8 mouse cellular contexts compared by ENCODE assay signal in the genomic region with DNA sequence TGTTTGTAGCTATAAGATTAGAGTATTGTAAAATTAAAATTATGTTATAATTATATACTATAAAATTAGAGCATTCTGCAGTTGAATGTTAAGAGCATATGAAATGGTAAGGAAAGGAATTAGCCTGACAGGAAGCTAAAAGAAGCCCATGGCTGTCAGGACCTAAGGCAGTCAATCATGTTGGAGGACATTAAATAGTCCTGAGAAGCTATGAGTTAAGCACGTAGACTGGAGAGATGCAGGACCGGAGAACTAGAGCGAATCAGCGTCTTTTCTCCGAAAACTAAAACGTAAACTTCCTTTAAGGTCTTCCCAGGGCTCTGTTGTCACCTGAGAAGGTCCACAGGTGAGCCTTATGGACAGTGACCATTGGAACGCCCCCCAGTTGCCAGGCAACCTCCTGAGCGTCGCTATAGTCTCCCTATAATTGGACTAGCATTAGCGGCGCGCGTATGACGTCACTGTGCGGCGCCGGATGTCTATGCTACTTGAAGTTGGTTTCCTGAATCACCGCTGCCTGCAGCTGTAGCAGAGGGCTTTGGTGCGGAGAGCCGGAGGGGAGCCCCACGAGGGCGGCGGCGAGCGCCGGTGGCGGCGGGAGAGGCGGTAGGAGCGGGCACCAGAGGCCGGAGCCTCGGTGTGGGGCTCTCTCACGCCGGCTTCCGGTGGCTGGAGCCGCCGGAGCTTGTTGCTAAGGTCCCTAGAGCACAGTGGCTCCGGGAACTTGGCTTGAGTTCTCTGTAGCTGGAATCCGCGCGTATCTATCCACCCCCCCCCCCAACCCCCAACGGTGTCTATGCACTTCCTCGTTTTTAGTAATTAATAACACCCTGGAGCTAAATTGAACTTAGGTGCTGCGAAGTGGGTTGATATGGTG. TPM values are rescaled to one million over a fixed set of nuclear protein-coding genes. Genes with fewer than 3 reads are reported as not detected.
DNase-seq lines count a peak whose midpoint lies in the region; ATAC-seq and TF ChIP-seq lines count a peak whose summit lies in the region.

No protein-coding gene starts in this region.

- no peaks in the 10 kb centered on the region for H3K27me3 ChIP-seq in embryonic facial prominence, embryonic 15.5 days
- H3K27me3 ChIP-seq in limb, embryonic 14.5 days (ENCODE audit: control insufficient read depth, insufficient read depth, low read length) = no peaks in the 10 kb centered on the region
- H3K27me3 ChIP-seq in midbrain, postnatal 0 days (ENCODE audit: insufficient read depth, low read length) = no peaks in the 10 kb centered on the region

- peak; percentile 98 for ATAC-seq in embryonic facial prominence, embryonic 15.5 days (ENCODE audit: insufficient number of reproducible peaks, low FRiP score, low TSS enrichment, low read depth)
- ATAC-seq in limb, embryonic 14.5 days (ENCODE audit: low FRiP score, low read depth) = peak; percentile 99
- peak; percentile 100 for ATAC-seq in midbrain, postnatal 0 days (ENCODE audit: low FRiP score)

- DNase-seq in 416B (ENCODE audit: low read depth) = peak; percentile 95
- peak; percentile 93 for DNase-seq in heart, adult 8-10 months (ENCODE audit: low spot score)
- DNase-seq in kidney, adult 9 months = peak; percentile 96
- peak; percentile 99 for DNase-seq in limb, embryonic 14.5 days (ENCODE audit: low spot score)
- DNase-seq in midbrain, postnatal 0 days (ENCODE audit: low spot score) = peak; percentile 99
- peak; percentile 71 to 88 for DNase-seq in spleen, postnatal 14 days (ENCODE audit: low spot score in 2 of 2)

- H3K4me2 ChIP-seq in embryonic facial prominence, embryonic 15.5 days (replicated peaks) = peak overlapping the region; percentile 54
- peak overlapping the region; percentile 49 for H3K4me2 ChIP-seq in limb, embryonic 14.5 days (replicated peaks; ENCODE audit: low read depth, low read length, severe bottlenecking)
- H3K4me2 ChIP-seq in midbrain, postnatal 0 days (ENCODE audit: low read depth, low read length, poor library complexity, severe bottlenecking) = peak overlapping the region; percentile 73

- peak; percentile 50; the same call in 1 of the 2 replicates for TF ChIP-seq POLR2A in bone marrow, adult 2 months (IDR thresholded peaks at IDR 0.05; ENCODE audit: borderline replicate concordance, control insufficient read depth, low read depth, low read length)
- peak; percentile 54; the same call in 1 of the 2 replicates for TF ChIP-seq POLR2A in limb, embryonic 14.5 days (IDR thresholded peaks at IDR 0.05; ENCODE audit: borderline replicate concordance, extremely low read depth, insufficient read depth, insufficient read length)

- no peaks in the 10 kb centered on the region for H3K9me3 ChIP-seq in embryonic facial prominence, embryonic 15.5 days (replicated peaks)
- no peaks in the 10 kb centered on the region for H3K9me3 ChIP-seq in limb, embryonic 14.5 days (ENCODE audit: control insufficient read depth, low read length)
- H3K9me3 ChIP-seq in midbrain, postnatal 0 days (ENCODE audit: low read length) = no peaks in the 10 kb centered on the region

- H3K27ac ChIP-seq in bone marrow, adult 2 months (ENCODE audit: control insufficient read depth, insufficient read depth, low read depth, low read length, poor library complexity) = peak overlapping the region; percentile 88
- peak overlapping the region; percentile 80 for H3K27ac ChIP-seq in embryonic facial prominence, embryonic 15.5 days (replicated peaks)
- H3K27ac ChIP-seq in limb, embryonic 14.5 days (replicated peaks; ENCODE audit: low read depth, low read length) = no peak overlapping the region; the same call in 1 of the 2 replicates
- H3K27ac ChIP-seq in midbrain, postnatal 0 days (ENCODE audit: low read depth, low read length) = peak overlapping the region; percentile 57

- peaks cover 18% of the 10 kb centered on the region for H3K36me3 ChIP-seq in embryonic facial prominence, embryonic 15.5 days
- H3K36me3 ChIP-seq in limb, embryonic 14.5 days (ENCODE audit: control insufficient read depth, insufficient read depth, low read length) = peaks cover 23% of the 10 kb centered on the region
- peaks cover 5% of the 10 kb centered on the region for H3K36me3 ChIP-seq in midbrain, postnatal 0 days (ENCODE audit: insufficient read depth, low read length)

- no peak for TF ChIP-seq CTCF in bone marrow, adult 2 months (IDR thresholded peaks at IDR 0.05; ENCODE audit: control insufficient read depth, insufficient read depth, low read length)
- no peak for TF ChIP-seq CTCF in midbrain, postnatal 0 days (IDR thresholded peaks at IDR 0.05)

- under 1% methylated on average over 44 of the region's 44 CpGs for WGBS in bone marrow, adult 2 months
- under 1% methylated on average over 44 of the region's 44 CpGs for WGBS in embryonic facial prominence, embryonic 15.5 days
- under 1% methylated on average over 39 of the region's 44 CpGs for WGBS in limb, embryonic 14.5 days
- under 1% methylated on average over 42 of the region's 44 CpGs for WGBS in midbrain, postnatal 0 days

- peak overlapping the region; percentile 64 for H3K4me3 ChIP-seq in bone marrow, adult 2 months (replicated peaks; ENCODE audit: control insufficient read depth, low read depth, low read length)
- peak overlapping the region; percentile 98 for H3K4me3 ChIP-seq in embryonic facial prominence, embryonic 15.5 days (replicated peaks)
- peak overlapping the region; percentile 90 for H3K4me3 ChIP-seq in limb, embryonic 14.5 days (replicated peaks; ENCODE audit: low read length)
- peak overlapping the region; percentile 68 for H3K4me3 ChIP-seq in midbrain, postnatal 0 days (ENCODE audit: low read depth, low read length)

- H3K4me1 ChIP-seq in bone marrow, adult 2 months (ENCODE audit: control insufficient read depth, insufficient read depth, low read length) = no peaks in the 10 kb centered on the region
- peaks cover 5% of the 10 kb centered on the region; the same call in 1 of the 2 replicates for H3K4me1 ChIP-seq in embryonic facial prominence, embryonic 15.5 days
- peaks cover 5% of the 10 kb centered on the region for H3K4me1 ChIP-seq in limb, embryonic 14.5 days (ENCODE audit: control insufficient read depth, insufficient read depth, low read length)
- peaks cover 6% of the 10 kb centered on the region; the same call in 1 of the 2 replicates for H3K4me1 ChIP-seq in midbrain, postnatal 0 days (ENCODE audit: insufficient read depth, low read length)

- peak overlapping the region; percentile 88 for H3K9ac ChIP-seq in embryonic facial prominence, embryonic 15.5 days
- peak overlapping the region; percentile 75 for H3K9ac ChIP-seq in limb, embryonic 14.5 days (ENCODE audit: low read depth, low read length, severe bottlenecking)
- peak overlapping the region; percentile 75 for H3K9ac ChIP-seq in midbrain, postnatal 0 days (replicated peaks; ENCODE audit: low read length, poor library complexity, severe bottlenecking)

RNA-seq across cellular contexts. Expression of gene 5730480H06Rik, which starts 44.4 kb away (rescaled TPM):
- 5.7 and 6.2 TPM in 2 replicates for polyA plus RNA-seq in bone marrow, adult 2 months (2011; ENCODE audit: insufficient read depth, insufficient read length, low replicate concordance, missing spikeins)
- 23.3 and 23.5 TPM in 2 replicates for polyA plus RNA-seq in embryonic facial prominence, embryonic 15.5 days (2015; fragmentation: Nextera tagmentation; extraction: Ambion mirVana)
- 1 to 10 TPM; 4.5 to 6.5 (median 4.9) TPM for total RNA-seq in heart, adult 8-10 months (2022)
- polyA plus RNA-seq in limb, embryonic 14.5 days (2012; rRNA removed) = 27.1 and 28.4 TPM in 2 replicates
- polyA plus RNA-seq in limb, embryonic 14.5 days (2014; fragmentation: Nextera tagmentation; extraction: Ambion mirVana) = 24.1 and 25.6 TPM in 2 replicates
- 6.0 and 14.1 TPM in 2 replicates for total RNA-seq in midbrain, postnatal 0 days (2014; rRNA removed)
- 15.9 TPM in 2 replicates for polyA plus RNA-seq in midbrain, postnatal 0 days (2015; fragmentation: Nextera tagmentation; extraction: Ambion mirVana)
